Mouse (Mus musculus): ENCODE measurements around the gene Spata45. TPM values are rescaled to one million over a fixed set of nuclear protein-coding genes. Genes with fewer than 3 reads are reported as not detected.
"Not testable (repeated sequence)": the region's sequence is repeated elsewhere in the genome, so short reads cannot be mapped to it uniquely, and the experiment has no call there.

Gene Spata45
- not detected for total RNA-seq (2021)
- long read RNA-seq, experiment 1: 0 reads
- long read RNA-seq, experiment 2: 0 reads

GRCm38 (mm10) chr1:191036554-191037334 is at the start of gene Spata45:
Gene Spata45 (plus strand): TSS chr1:191036639.
- DNase-seq: no peak

GRCm38 (mm10) chr1:190989437-190990082 is 46.9 kb upstream of the Spata45 start:
- DNase-seq: no peak

GRCm38 (mm10) chr1:190995548-190995947 is 40.9 kb upstream of the Spata45 start:
- DNase-seq: peak; percentile 63 to 67

- no peak for DNase-seq
Observed at GRCm38 (mm10) chr1:190996346-190996877, 40.0 kb upstream of the Spata45 start.

- DNase-seq: no peak
Observed at GRCm38 (mm10) chr1:190998027-190998426, 38.4 kb upstream of the Spata45 start.

- DNase-seq: no peak
Observed at GRCm38 (mm10) chr1:191000686-191001085, 35.8 kb upstream of the Spata45 start.

GRCm38 (mm10) chr1:191002201-191002600 is 34.2 kb upstream of the Spata45 start:
- no peak for DNase-seq

GRCm38 (mm10) chr1:191008707-191009106 is 27.7 kb upstream of the Spata45 start:
- peak in 1 of 2 experiments; percentile 12 for DNase-seq

GRCm38 (mm10) chr1:191014271-191014670 is 22.2 kb upstream of the Spata45 start:
- no peak for DNase-seq

GRCm38 (mm10) chr1:191019803-191020202 is 16.6 kb upstream of the Spata45 start:
- no peak for DNase-seq

- no peak for DNase-seq
Observed at GRCm38 (mm10) chr1:191020217-191020924, 16.1 kb upstream of the Spata45 start.

- no peak for DNase-seq
Observed at GRCm38 (mm10) chr1:191021016-191021415, 15.4 kb upstream of the Spata45 start.

GRCm38 (mm10) chr1:191023140-191023539 is 13.3 kb upstream of the Spata45 start:
- DNase-seq: no peak

GRCm38 (mm10) chr1:191023806-191024205 is 12.6 kb upstream of the Spata45 start:
- not testable (repeated sequence) for DNase-seq

GRCm38 (mm10) chr1:191025016-191026012 is 11.1 kb upstream of the Spata45 start:
- peak; percentile 30 to 67 for DNase-seq

GRCm38 (mm10) chr1:191026021-191026713 is 10.3 kb upstream of the Spata45 start, which contains the start of gene Flvcr1:
Gene Flvcr1 (minus strand): TSS chr1:191026158.
- peak; percentile 98 to 99 for DNase-seq

GRCm38 (mm10) chr1:191030182-191030581 is 6.3 kb upstream of the Spata45 start:
- no peak for DNase-seq

- not testable (repeated sequence) for DNase-seq
Observed at GRCm38 (mm10) chr1:191030922-191031425, 5.5 kb upstream of the Spata45 start.

- DNase-seq: no peak
Observed at GRCm38 (mm10) chr1:191035649-191036048, 790 bp upstream of the Spata45 start.

GRCm38 (mm10) chr1:191037999-191038398 is 1.6 kb downstream of the Spata45 start:
- DNase-seq: no peak
